Mouse (Mus musculus): ENCODE data around the gene Trak1. TPM values are rescaled to one million over a fixed set of nuclear protein-coding genes. Genes with fewer than 3 reads are reported as not detected.

The Trak1 gene
- polyA plus RNA-seq, 1 experiment from 2014 or later = 8.8 TPM

- Histone ChIP-seq H3K36me3 (replicated peaks; ENCODE audit: control insufficient read depth, insufficient read depth, low read depth, low read length) (no peaks in the 10 kb centered on the region), H3K9ac (replicated peaks; ENCODE audit: low read length) (peak overlapping the region; percentile 56), H3K4me1 (ENCODE audit: control insufficient read depth, insufficient read depth, low read length) (peaks cover 9% of the 10 kb centered on the region), H3K9me3 (replicated peaks; ENCODE audit: control insufficient read depth, low read length) (no peaks in the 10 kb centered on the region), H3K27ac (replicated peaks; ENCODE audit: low read depth, low read length) (peak overlapping the region; percentile 72; the same call in 1 of the 2 replicates), H3K4me3 (ENCODE audit: low read depth, low read length) (0 out of 2 replicates have a peak overlapping the region, but pooled peaks have one; percentile 6), H3K4me2 (ENCODE audit: low read depth, low read length) (no peak overlapping the region), H3K27me3 (ENCODE audit: control insufficient read depth, insufficient read depth, low read length) (no peaks in the 10 kb centered on the region)
- peak; percentile 27 for DNase-seq (ENCODE audit: low spot score)
- WGBS = 35% methylated on average over 9 of the region's 9 CpGs
- ATAC-seq (replicated peaks; ENCODE audit: insufficient number of reproducible peaks, low FRiP score, low TSS enrichment, low read depth) = no peak
These were observed 63.7 kb downstream of the Trak1 start for GRCm38 (mm10) chr9:121361010-121361409.

GRCm38 (mm10) chr9:121363932-121364331 lies 66.6 kb downstream of the Trak1 start:
- WGBS = 79% methylated on average over 19 of the region's 19 CpGs
- peaks cover 9% of the 10 kb centered on the region for H3K4me1 ChIP-seq (ENCODE audit: control insufficient read depth, insufficient read depth, low read length)

DNA sequence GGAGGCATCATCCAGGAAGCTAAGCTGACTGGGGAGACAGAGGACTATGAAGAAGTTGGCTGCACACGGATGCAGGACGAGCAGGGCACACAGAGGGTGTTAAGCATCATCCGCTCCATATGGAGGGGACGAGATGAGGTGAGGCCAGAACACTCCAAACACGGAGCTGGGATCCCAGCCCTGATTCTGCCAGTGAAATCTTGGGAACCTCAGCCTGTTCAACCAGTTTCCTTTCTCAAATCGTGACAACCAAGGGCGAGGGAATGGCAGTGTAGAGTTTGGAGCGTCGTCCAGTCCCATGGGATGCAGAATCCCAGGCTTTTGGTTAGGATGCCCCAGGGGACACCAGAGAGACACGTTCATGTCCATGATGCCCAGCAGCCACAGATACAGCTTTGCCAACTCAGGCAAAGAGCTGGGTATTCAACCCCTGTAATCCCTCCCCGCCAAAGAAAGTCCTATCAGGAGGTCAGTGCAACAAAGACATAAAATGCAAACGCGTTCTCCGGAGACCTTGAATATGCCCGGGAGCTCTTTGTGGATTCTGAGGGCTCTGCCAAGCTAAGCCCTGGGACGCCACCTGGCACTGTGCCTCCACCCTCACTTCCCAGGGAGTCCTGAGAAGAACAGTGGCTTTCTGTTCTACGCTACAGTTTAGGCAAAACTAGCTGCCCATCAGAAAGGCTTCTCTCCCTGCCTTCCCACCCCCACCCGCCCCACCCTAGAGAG lies 69.0 kb downstream of the Trak1 start:
- Histone ChIP-seq H3K4me1 (ENCODE audit: control insufficient read depth, insufficient read depth, low read length) (peaks cover 3% of the 10 kb centered on the region), H3K36me3 (replicated peaks; ENCODE audit: control insufficient read depth, insufficient read depth, low read depth, low read length) (no peaks in the 10 kb centered on the region), H3K9me3 (replicated peaks; ENCODE audit: control insufficient read depth, low read length) (no peaks in the 10 kb centered on the region), H3K9ac (replicated peaks; ENCODE audit: low read length) (no peak overlapping the region), H3K4me2 (ENCODE audit: low read depth, low read length) (no peak overlapping the region), H3K27me3 (ENCODE audit: control insufficient read depth, insufficient read depth, low read length) (no peaks in the 10 kb centered on the region), H3K4me3 (ENCODE audit: low read depth, low read length) (no peak overlapping the region), H3K27ac (replicated peaks; ENCODE audit: low read depth, low read length) (no peak overlapping the region)
- DNase-seq (ENCODE audit: low spot score) (no peak), ATAC-seq (replicated peaks; ENCODE audit: insufficient number of reproducible peaks, low FRiP score, low TSS enrichment, low read depth) (no peak)
- WGBS = 65% methylated on average over 18 of the region's 18 CpGs

More at GRCm38 (mm10) chr9:121363932-121364331, 66.6 kb downstream of the Trak1 start:
- no peak overlapping the region for H3K4me2 ChIP-seq (ENCODE audit: low read depth, low read length)
- H3K9ac ChIP-seq (replicated peaks; ENCODE audit: low read length) = no peak overlapping the region
- no peak for DNase-seq (ENCODE audit: low spot score)
- ATAC-seq (replicated peaks; ENCODE audit: insufficient number of reproducible peaks, low FRiP score, low TSS enrichment, low read depth) = no peak
- H3K27ac ChIP-seq (replicated peaks; ENCODE audit: low read depth, low read length) = no peak overlapping the region
- no peaks in the 10 kb centered on the region for H3K36me3 ChIP-seq (replicated peaks; ENCODE audit: control insufficient read depth, insufficient read depth, low read depth, low read length)
- no peak overlapping the region for H3K4me3 ChIP-seq (ENCODE audit: low read depth, low read length)
- H3K27me3 ChIP-seq (ENCODE audit: control insufficient read depth, insufficient read depth, low read length) = no peaks in the 10 kb centered on the region
- no peaks in the 10 kb centered on the region for H3K9me3 ChIP-seq (replicated peaks; ENCODE audit: control insufficient read depth, low read length)

- DNase-seq (ENCODE audit: low spot score) (no peak), ATAC-seq (replicated peaks; ENCODE audit: insufficient number of reproducible peaks, low FRiP score, low TSS enrichment, low read depth) (no peak)
- H3K27ac ChIP-seq (replicated peaks; ENCODE audit: low read depth, low read length) = no peak overlapping the region
- H3K4me2 ChIP-seq (ENCODE audit: low read depth, low read length) = no peak overlapping the region
- no peak overlapping the region for H3K4me3 ChIP-seq (ENCODE audit: low read depth, low read length)
- H3K36me3 ChIP-seq (replicated peaks; ENCODE audit: control insufficient read depth, insufficient read depth, low read depth, low read length) = no peaks in the 10 kb centered on the region
- 77% methylated on average over 12 of the region's 12 CpGs for WGBS
- H3K4me1 ChIP-seq (ENCODE audit: control insufficient read depth, insufficient read depth, low read length) = peaks cover 3% of the 10 kb centered on the region; the same call in 1 of the 2 replicates
- H3K27me3 ChIP-seq (ENCODE audit: control insufficient read depth, insufficient read depth, low read length) = no peaks in the 10 kb centered on the region
- no peaks in the 10 kb centered on the region for H3K9me3 ChIP-seq (replicated peaks; ENCODE audit: control insufficient read depth, low read length)
- H3K9ac ChIP-seq (replicated peaks; ENCODE audit: low read length) = no peak overlapping the region
These were observed 69.6 kb downstream of the Trak1 start for GRCm38 (mm10) chr9:121366864-121367245.

DNA sequence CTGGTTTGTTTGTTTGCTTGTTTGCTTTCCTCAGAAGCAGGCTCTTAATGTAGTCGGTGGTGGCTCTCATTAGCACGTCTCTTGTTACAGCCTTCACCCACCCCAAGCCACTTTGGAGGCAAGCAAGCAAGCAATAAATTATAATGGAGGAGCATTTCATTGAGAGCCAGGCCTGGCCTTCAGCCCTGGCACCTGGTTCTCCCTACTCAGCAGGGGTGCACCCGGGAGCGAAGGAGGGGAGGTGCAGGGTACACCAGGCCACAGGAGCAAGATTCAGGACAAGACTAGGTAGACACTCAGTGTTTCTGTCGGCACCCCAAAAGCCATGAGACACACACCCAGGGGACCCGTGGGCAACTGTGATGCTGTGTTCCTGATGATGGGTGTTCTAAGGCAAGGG lies 72.3 kb downstream of the Trak1 start:
- Histone ChIP-seq H3K4me3 (ENCODE audit: low read depth, low read length) (no peak overlapping the region), H3K27me3 (ENCODE audit: control insufficient read depth, insufficient read depth, low read length) (no peaks in the 10 kb centered on the region), H3K27ac (replicated peaks; ENCODE audit: low read depth, low read length) (no peak overlapping the region), H3K9me3 (replicated peaks; ENCODE audit: control insufficient read depth, low read length) (no peaks in the 10 kb centered on the region), H3K4me2 (ENCODE audit: low read depth, low read length) (no peak overlapping the region), H3K9ac (replicated peaks; ENCODE audit: low read length) (no peak overlapping the region), H3K36me3 (replicated peaks; ENCODE audit: control insufficient read depth, insufficient read depth, low read depth, low read length) (no peaks in the 10 kb centered on the region), H3K4me1 (ENCODE audit: control insufficient read depth, insufficient read depth, low read length) (peaks cover 9% of the 10 kb centered on the region)
- ATAC-seq (replicated peaks; ENCODE audit: insufficient number of reproducible peaks, low FRiP score, low TSS enrichment, low read depth) = no peak
- DNase-seq (ENCODE audit: low spot score) = no peak
- WGBS = 90% methylated on average over 6 of the region's 6 CpGs

- H3K36me3 ChIP-seq (replicated peaks; ENCODE audit: control insufficient read depth, insufficient read depth, low read depth, low read length) = no peaks in the 10 kb centered on the region
- no peaks in the 10 kb centered on the region for H3K9me3 ChIP-seq (replicated peaks; ENCODE audit: control insufficient read depth, low read length)
- H3K4me3 ChIP-seq (ENCODE audit: low read depth, low read length) = peak overlapping the region; percentile 19; the same call in 1 of the 2 replicates
- ATAC-seq (replicated peaks; ENCODE audit: insufficient number of reproducible peaks, low FRiP score, low TSS enrichment, low read depth) (peak; percentile 88), DNase-seq (ENCODE audit: low spot score) (peak; percentile 91)
- peak overlapping the region; percentile 70 for H3K27ac ChIP-seq (replicated peaks; ENCODE audit: low read depth, low read length)
- H3K4me2 ChIP-seq (ENCODE audit: low read depth, low read length) = peak overlapping the region; percentile 51
- H3K27me3 ChIP-seq (ENCODE audit: control insufficient read depth, insufficient read depth, low read length) = no peaks in the 10 kb centered on the region
- peaks cover 9% of the 10 kb centered on the region for H3K4me1 ChIP-seq (ENCODE audit: control insufficient read depth, insufficient read depth, low read length)
- WGBS = 1% methylated on average over 18 of the region's 18 CpGs
- peak overlapping the region; percentile 45 for H3K9ac ChIP-seq (replicated peaks; ENCODE audit: low read length)
These were observed 74.1 kb downstream of the Trak1 start for GRCm38 (mm10) chr9:121371346-121371891.

- H3K4me2 ChIP-seq (ENCODE audit: low read depth, low read length) = peak overlapping the region; percentile 51
- no peaks in the 10 kb centered on the region for H3K36me3 ChIP-seq (replicated peaks; ENCODE audit: control insufficient read depth, insufficient read depth, low read depth, low read length)
- DNase-seq (ENCODE audit: low spot score) (peak; percentile 24), ATAC-seq (replicated peaks; ENCODE audit: insufficient number of reproducible peaks, low FRiP score, low TSS enrichment, low read depth) (peak; percentile 82)
- WGBS = 4% methylated on average over 11 of the region's 13 CpGs
- H3K27ac ChIP-seq (replicated peaks; ENCODE audit: low read depth, low read length) = peak overlapping the region; percentile 70; the same call in 1 of the 2 replicates
- peak overlapping the region; percentile 19; the same call in 1 of the 2 replicates for H3K4me3 ChIP-seq (ENCODE audit: low read depth, low read length)
- peaks cover 9% of the 10 kb centered on the region for H3K4me1 ChIP-seq (ENCODE audit: control insufficient read depth, insufficient read depth, low read length)
- H3K9me3 ChIP-seq (replicated peaks; ENCODE audit: control insufficient read depth, low read length) = no peaks in the 10 kb centered on the region
- peak overlapping the region; percentile 45 for H3K9ac ChIP-seq (replicated peaks; ENCODE audit: low read length)
- H3K27me3 ChIP-seq (ENCODE audit: control insufficient read depth, insufficient read depth, low read length) = no peaks in the 10 kb centered on the region
These were observed 74.8 kb downstream of the Trak1 start for GRCm38 (mm10) chr9:121371946-121372646.

- DNase-seq (ENCODE audit: low spot score) = no peak
- Histone ChIP-seq H3K4me3 (ENCODE audit: low read depth, low read length) (no peak overlapping the region), H3K4me2 (ENCODE audit: low read depth, low read length) (no peak overlapping the region), H3K9ac (replicated peaks; ENCODE audit: low read length) (no peak overlapping the region), H3K4me1 (ENCODE audit: control insufficient read depth, insufficient read depth, low read length) (peaks cover 9% of the 10 kb centered on the region), H3K36me3 (replicated peaks; ENCODE audit: control insufficient read depth, insufficient read depth, low read depth, low read length) (no peaks in the 10 kb centered on the region), H3K27ac (replicated peaks; ENCODE audit: low read depth, low read length) (no peak overlapping the region), H3K9me3 (replicated peaks; ENCODE audit: control insufficient read depth, low read length) (no peaks in the 10 kb centered on the region), H3K27me3 (ENCODE audit: control insufficient read depth, insufficient read depth, low read length) (no peaks in the 10 kb centered on the region)
- WGBS = 39% methylated on average over 13 of the region's 13 CpGs
- ATAC-seq (replicated peaks; ENCODE audit: insufficient number of reproducible peaks, low FRiP score, low TSS enrichment, low read depth) = no peak
These were observed 75.8 kb downstream of the Trak1 start for GRCm38 (mm10) chr9:121373107-121373506.

Data from embryonic facial prominence, embryonic 11.5 days (tissue).